Mouse (Mus musculus) urinary bladder, adult 2 months (tissue): Measurements from ENCODE around the gene Trip13. TPM values are rescaled to one million over a fixed set of nuclear protein-coding genes. Genes with fewer than 3 reads are reported as not detected.

Source experiments
- DNase-seq: peaks from one replicate; pipeline ENCODE4 v3.0.0; 2022; ENCODE audit warnings: low spot score
- polyA plus RNA-seq: library from polyadenylated mRNA; depleted of rRNA; stranded (reverse); fragments of >200 nt; gene quantifications from 2 replicates; pipeline ENCODE4 v1.2.3, GENCODE M21; 2012; rRNA removed

Trip13 gene
- 1.7 and 2.0 TPM in 2 replicates for polyA plus RNA-seq

DNA sequence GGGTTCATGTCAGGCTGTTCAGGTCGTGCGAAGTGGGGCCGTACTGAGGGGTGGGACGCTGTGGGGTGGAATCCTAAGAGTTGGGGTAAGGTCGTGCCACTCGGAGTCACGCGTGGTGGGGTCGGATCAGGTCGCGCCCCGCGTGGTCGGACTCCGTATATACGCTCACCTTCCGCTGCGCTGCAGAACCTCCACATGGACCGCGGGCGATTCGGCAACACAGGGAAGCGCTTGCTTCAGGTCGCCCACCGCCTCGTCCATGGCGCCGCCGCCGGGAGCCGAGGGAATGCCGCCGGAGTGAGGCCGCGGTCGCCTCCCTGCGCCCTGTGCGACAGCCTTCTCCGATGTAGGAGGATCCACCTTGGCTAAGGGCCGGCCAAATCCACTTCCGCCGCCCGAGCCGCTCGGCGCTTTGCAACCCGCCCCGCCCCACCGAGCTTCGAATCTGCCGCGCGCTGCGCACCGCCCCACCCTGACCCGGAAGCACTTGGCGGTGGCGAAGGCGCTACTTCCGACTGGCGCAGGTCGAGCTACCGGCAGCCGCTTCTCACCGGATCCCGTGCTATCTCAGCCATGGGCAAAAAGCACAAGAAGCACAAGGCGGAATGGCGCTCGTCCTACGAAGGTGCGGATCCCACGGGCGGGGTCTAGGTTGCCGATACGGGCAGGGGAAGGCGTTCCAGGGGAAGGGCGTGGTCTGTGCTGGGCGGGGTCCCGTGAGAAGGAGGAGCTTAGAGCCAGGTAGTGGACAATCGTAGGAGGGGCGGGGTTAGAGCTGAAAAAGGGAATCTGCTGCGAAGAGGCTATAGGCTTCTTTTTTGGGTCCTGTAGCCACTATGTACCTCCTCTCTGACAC lies at the start of gene Trip13, which contains the start of gene Brd9:
Trip13 (minus strand) TSS at position 464 of the 856 bp plus-strand sequence.
Brd9 (plus strand) TSS at position 491 of the 856 bp plus-strand sequence.
- DNase-seq = peak; percentile 98

DNA sequence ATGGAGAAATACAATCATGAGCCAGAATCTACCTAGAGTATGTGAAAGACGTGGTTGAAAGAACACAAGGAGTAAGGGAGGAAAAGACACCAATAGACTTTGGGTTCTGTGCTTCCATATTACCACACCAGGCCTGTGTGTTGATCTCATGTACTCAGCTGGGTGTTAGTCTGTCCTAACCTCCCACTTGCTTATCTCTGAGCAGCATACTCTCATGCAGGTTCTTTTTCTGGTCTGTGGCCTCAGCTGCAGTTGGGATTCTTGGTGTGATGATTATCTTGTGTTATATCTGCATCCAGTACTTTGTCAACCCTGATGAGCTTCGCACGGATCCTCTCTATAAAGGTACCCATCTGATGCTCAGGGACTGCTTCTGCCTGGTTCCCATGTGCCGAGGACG lies 39.4 kb upstream of the Trip13 start:
- no peak for DNase-seq

GRCm38 (mm10) chr13:73974523-73974922 lies 36.9 kb upstream of the Trip13 start:
- no peak for DNase-seq

DNA sequence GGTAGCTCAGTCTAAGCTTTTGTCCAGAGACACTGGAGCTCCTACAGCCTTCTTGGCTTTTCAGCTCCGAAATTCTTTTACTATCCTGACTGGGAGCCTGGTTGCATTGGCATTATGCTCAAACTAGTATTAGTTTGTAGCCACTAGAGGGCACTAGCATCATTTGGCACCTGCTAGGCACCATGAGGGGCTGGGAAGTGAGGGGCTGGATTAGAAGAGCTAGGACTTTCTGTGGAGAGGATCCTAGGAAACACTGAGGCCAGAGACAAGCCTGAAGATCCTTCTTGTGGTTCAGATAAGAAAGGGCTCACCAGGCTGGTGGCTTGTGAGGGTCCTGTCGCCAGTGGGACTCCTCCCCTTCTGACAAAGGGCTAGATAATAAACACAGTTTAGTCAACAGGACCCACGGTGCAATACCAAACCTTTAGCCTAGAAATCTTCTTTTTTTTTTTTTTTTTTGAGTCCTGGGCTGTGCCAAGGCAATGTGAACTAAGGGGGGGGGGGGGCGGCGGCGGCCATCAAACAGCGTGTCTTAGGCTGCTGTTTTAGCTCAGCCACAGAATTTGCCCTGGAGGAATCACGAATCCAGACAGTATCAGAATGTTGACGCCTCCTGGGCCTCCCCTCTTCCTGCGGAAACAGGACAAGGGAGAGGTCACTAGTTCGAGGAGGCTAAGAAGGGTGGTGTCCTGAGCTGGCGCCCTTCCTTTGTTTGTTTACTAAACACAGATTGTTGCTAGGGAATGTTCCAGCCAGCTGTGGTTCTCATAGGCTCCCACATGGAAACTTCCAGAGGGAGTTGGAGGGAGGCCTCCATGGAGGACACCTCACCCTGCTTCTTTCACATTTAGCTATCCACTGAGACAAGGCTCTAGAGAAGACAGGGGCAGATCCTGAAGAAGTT lies 33.2 kb upstream of the Trip13 start:
- peak; percentile 39 for DNase-seq

GRCm38 (mm10) chr13:73963551-73963950 lies 26.0 kb upstream of the Trip13 start, which contains the start of gene Zdhhc11:
TSS of gene Zdhhc11 (plus strand) at chr13:73963851.
- DNase-seq = no peak

GRCm38 (mm10) chr13:73961177-73961576 lies 23.6 kb upstream of the Trip13 start:
- no peak for DNase-seq

GRCm38 (mm10) chr13:73960117-73960652 lies 22.6 kb upstream of the Trip13 start:
- DNase-seq = no peak

DNA sequence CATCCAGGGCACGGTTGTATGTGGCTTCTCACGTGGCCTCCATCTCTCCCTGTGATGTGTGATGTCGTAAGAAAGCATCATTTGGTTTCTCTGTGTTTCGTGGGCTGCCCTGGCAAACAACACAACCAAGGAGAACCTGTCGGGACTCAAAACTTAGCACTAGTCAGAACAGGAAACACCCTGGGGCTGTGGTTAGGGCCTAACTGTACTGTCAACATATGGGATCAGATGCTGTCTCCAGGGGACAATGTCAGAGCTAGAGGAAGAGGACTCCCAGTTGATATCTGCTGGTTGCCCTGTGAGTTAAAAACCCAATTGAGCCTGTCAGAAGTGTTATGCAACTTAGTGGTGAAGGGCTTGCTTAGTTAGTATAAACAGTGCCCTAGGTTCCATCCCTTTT lies 17.9 kb upstream of the Trip13 start:
- no peak for DNase-seq

- no peak for DNase-seq
Observed at GRCm38 (mm10) chr13:73954666-73955065, 17.1 kb upstream of the Trip13 start.

DNA sequence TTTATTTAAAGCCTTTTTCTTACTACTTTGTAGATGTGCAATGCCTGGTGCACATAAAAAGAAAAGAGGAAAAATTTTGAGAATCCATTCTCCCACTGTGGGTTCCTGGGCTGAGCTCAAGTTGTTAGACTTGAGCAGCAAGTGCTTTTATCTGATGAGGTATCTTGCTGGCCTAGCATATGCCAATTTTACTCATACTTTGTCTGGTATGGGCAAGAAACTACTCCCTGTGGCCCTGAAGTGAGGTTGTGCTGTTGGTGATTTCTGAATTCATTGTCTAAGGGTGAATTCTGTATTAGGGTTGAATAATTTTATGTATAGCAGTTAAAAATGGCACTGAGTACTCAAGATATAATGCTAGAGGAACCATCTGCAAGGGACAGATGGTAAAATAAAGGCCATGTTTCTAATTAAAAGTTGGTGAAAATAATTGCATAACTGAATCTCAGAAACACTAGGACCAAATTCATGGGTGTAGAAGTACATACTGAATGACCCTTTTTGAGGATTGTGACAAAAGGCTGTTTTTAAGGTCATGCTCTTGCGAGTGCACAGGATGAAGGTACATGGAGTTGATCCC lies 16.1 kb upstream of the Trip13 start:
- no peak for DNase-seq

GRCm38 (mm10) chr13:73944606-73945005 lies 7.0 kb upstream of the Trip13 start:
- DNase-seq = no peak

- no peak for DNase-seq
Observed at GRCm38 (mm10) chr13:73939101-73939500, 1.5 kb upstream of the Trip13 start.

DNA sequence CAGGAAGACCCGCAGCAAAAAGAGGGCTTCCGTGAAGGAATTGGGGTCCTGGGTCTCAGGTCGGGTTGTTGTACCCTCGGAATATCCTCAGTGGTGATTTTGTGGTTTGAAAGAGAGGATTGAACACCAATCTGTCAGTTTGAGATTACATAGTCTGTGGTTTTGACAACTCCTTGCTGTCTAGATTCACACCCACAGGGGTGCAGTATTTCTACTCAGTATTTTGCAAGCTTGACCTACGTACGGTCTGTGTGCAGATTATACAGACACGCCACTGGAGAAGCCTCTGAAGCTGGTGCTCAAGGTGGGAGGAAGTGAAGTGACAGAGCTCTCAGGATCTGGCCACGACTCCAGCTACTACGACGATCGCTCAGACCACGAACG lies 585 bp upstream of the Trip13 start:
- no peak for DNase-seq

DNA sequence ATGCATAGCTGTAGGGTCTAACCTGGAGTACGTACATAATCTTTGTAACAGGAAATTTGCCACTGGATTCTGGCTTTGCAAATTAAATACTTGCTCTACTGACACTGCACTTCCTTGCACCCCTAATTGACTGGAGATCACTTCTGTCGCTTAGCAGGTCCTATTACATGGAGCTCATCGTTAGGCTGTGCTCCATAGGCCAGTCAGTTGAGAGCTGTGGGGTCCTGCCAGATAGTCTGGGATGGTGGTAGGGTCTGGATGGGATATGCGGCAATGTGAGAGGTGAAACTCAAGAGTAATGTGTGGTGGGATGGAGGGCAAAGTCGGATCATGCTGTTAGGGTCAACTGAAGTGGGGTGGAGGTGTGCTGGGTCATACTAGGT lies 655 bp downstream of the Trip13 start:
- no peak for DNase-seq

DNA sequence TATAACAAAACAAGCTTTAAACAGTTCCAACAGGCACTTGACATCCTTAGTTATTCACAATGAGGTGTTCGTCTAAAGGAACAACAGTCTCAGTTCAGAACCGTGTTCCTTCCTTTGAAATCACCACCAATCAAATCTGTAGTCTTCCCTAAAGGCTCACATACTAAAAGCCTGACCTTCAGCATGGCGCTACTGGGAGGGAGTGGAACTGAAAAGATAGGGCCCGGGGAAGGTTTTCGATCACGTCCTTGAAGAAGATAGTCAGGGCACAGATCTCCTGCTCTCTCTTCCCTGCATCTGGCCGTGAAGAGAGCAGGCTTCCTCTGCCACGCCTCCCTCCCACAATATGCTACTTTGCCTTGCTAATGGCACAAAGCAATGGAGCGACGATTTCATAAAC lies 5.4 kb downstream of the Trip13 start:
- DNase-seq = no peak

DNA sequence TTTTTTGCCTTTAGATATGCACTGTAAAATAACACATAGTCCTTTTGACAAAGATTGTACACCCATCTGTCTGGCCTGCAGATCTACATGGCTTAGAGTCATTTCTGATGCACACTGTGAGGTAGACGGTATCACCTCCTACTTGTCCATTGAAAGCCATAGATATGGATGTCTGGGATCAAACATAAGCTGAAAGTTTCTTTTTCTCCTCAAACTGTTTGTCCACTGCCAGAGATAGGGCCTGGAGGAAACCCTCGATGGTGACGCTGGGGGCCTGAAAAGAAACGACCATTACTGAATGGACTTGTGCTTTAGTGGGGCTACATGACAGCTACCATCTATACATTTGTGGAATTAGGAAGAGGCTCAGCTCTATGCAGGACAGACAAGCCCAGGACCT lies 24.5 kb downstream of the Trip13 start:
- no peak for DNase-seq

GRCm38 (mm10) chr13:73907683-73908412 lies 29.7 kb downstream of the Trip13 start:
- no peak for DNase-seq

- no peak for DNase-seq
Observed at GRCm38 (mm10) chr13:73907136-73907535, 30.4 kb downstream of the Trip13 start.

DNA sequence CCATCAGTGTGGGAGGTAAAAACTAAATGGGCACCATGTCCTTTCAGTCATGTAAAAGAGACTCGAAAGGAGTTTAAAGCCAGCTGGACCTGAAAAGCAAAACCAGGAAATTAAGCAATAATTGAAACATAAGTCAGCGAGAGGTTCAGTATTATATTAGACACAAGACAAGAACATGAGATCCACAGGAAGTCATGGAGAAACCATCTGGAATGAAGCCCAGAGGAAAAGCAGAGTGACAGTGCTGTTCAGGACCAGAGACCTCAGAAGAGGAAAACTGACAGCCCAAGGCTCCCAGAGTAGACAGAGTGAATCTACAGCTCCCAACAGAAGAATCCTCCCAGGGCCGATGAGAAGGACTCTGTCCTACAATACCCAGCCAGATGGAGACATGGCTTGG lies 40.0 kb downstream of the Trip13 start:
- DNase-seq = no peak

DNA sequence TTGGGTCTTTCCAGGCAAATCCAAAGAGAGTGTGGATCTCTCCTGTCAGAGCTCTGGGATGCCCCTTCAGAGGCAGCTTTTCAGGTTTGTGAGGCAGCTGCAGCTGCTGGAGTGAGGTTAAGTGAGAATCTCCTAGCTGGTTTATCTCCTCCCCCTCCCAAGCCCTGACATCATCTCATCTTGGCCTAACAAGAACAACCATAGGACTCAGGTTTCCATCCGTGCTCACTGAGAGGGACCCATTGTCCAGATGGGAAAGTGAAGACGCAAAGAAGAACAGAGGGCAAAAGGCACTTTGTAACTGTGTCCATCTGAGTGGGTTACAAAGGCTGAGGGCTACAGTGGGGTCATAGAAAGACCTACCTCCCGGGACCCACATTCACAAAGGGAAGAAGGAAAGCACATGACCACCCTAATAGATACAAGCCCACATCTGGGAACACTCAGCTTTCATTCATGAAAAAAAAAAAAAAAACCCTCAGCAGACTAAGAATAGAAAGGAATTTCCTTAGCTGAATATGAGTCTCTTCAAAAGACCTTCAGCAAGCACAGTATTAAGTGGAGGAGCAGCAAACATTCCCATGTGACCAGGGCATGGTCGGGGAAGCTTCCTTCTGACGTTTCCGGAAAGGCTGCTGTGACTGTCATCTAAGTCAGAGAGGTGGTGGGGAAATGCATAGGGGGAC lies 44.9 kb downstream of the Trip13 start:
- no peak for DNase-seq
